Mouse (Mus musculus): ENCODE results near the gene Zfp64. TPM values are rescaled to one million over a fixed set of nuclear protein-coding genes. Genes with fewer than 3 reads are reported as not detected.
A peak's percentile ranks its signal among the peaks of the same experiment; 100 is the strongest.

Zfp64 gene
- polyA plus RNA-seq, 1 experiment from 2014 or later: 12.0 TPM

GRCm38 (mm10) chr2:168884641-168885040 is 70.7 kb downstream of the Zfp64 start:
- ATAC-seq (ENCODE audit: low read depth) (no peak), DNase-seq (no peak)
- Histone ChIP-seq H3K27me3 (no peaks in the 10 kb centered on the region), H3K9ac (no peak overlapping the region), H3K36me3 (no peaks in the 10 kb centered on the region), H3K4me1 (replicated peaks) (no peaks in the 10 kb centered on the region), H3K27ac (no peak overlapping the region), H3K4me3 (replicated peaks) (no peak overlapping the region), H3K9me3 (replicated peaks) (no peaks in the 10 kb centered on the region), H3K4me2 (no peak overlapping the region)
- WGBS (ENCODE audit: insufficient replicate concordance): 49% methylated on average over 8 of the region's 8 CpGs

GRCm38 (mm10) chr2:168882997-168883396 is 72.4 kb downstream of the Zfp64 start:
- 32% methylated on average over 1 of the region's 1 CpGs for whole genome bisulfite sequencing (ENCODE audit: insufficient replicate concordance)
- no peak overlapping the region for H3K9ac ChIP-seq
- no peak overlapping the region for H3K4me3 ChIP-seq (replicated peaks)
- H3K4me1 ChIP-seq (replicated peaks): no peaks in the 10 kb centered on the region
- H3K27ac ChIP-seq: no peak overlapping the region
- ATAC-seq (ENCODE audit: low read depth) (no peak), DNase-seq (no peak)
- no peaks in the 10 kb centered on the region for H3K27me3 ChIP-seq
- no peaks in the 10 kb centered on the region for H3K9me3 ChIP-seq (replicated peaks)
- H3K36me3 ChIP-seq: no peaks in the 10 kb centered on the region
- no peak overlapping the region for H3K4me2 ChIP-seq

- WGBS (ENCODE audit: insufficient replicate concordance): 40% methylated on average over 5 of the region's 5 CpGs
- ATAC-seq (ENCODE audit: low read depth): no peak
- H3K4me2 ChIP-seq: no peak overlapping the region
Measured at GRCm38 (mm10) chr2:168881927-168882326, 73.5 kb downstream of the Zfp64 start.

GRCm38 (mm10) chr2:168879573-168879972 is 75.8 kb downstream of the Zfp64 start:
- Histone ChIP-seq H3K27ac (no peak overlapping the region), H3K27me3 (no peaks in the 10 kb centered on the region), H3K4me1 (replicated peaks) (no peaks in the 10 kb centered on the region), H3K4me3 (replicated peaks) (no peak overlapping the region), H3K36me3 (no peaks in the 10 kb centered on the region), H3K9ac (no peak overlapping the region), H3K9me3 (replicated peaks) (no peaks in the 10 kb centered on the region), H3K4me2 (no peak overlapping the region)
- ATAC-seq (ENCODE audit: low read depth) (no peak), DNase-seq (no peak)
- 71% methylated on average over 10 of the region's 10 CpGs for whole genome bisulfite sequencing (ENCODE audit: insufficient replicate concordance)

More at GRCm38 (mm10) chr2:168881927-168882326, 73.5 kb downstream of the Zfp64 start:
- no peak overlapping the region for H3K4me3 ChIP-seq (replicated peaks)
- H3K27ac ChIP-seq: no peak overlapping the region
- H3K4me1 ChIP-seq (replicated peaks): no peaks in the 10 kb centered on the region
- no peaks in the 10 kb centered on the region for H3K36me3 ChIP-seq
- no peaks in the 10 kb centered on the region for H3K27me3 ChIP-seq
- H3K9me3 ChIP-seq (replicated peaks): no peaks in the 10 kb centered on the region
- no peak for DNase-seq
- H3K9ac ChIP-seq: no peak overlapping the region

GRCm38 (mm10) chr2:168878708-168879107 is 76.7 kb downstream of the Zfp64 start:
- Histone ChIP-seq H3K4me1 (replicated peaks) (no peaks in the 10 kb centered on the region), H3K9me3 (replicated peaks) (no peaks in the 10 kb centered on the region), H3K9ac (no peak overlapping the region), H3K36me3 (no peaks in the 10 kb centered on the region), H3K4me3 (replicated peaks) (no peak overlapping the region), H3K4me2 (no peak overlapping the region), H3K27me3 (no peaks in the 10 kb centered on the region), H3K27ac (no peak overlapping the region)
- no peak for DNase-seq
- ATAC-seq (ENCODE audit: low read depth): peak; percentile 66
- whole genome bisulfite sequencing (ENCODE audit: insufficient replicate concordance): 68% methylated on average over 8 of the region's 8 CpGs

- Histone ChIP-seq H3K9me3 (replicated peaks) (no peaks in the 10 kb centered on the region), H3K27me3 (no peaks in the 10 kb centered on the region), H3K4me1 (replicated peaks) (no peaks in the 10 kb centered on the region), H3K9ac (no peak overlapping the region), H3K4me3 (replicated peaks) (no peak overlapping the region), H3K27ac (no peak overlapping the region), H3K4me2 (no peak overlapping the region), H3K36me3 (no peaks in the 10 kb centered on the region)
- ATAC-seq (ENCODE audit: low read depth) (no peak), DNase-seq (no peak)
- 58% methylated on average over 4 of the region's 4 CpGs for WGBS (ENCODE audit: insufficient replicate concordance)
Measured at GRCm38 (mm10) chr2:168878158-168878557, 77.2 kb downstream of the Zfp64 start.

GRCm38 (mm10) chr2:168876631-168877030 is 78.8 kb downstream of the Zfp64 start:
- Histone ChIP-seq H3K36me3 (no peaks in the 10 kb centered on the region), H3K9ac (no peak overlapping the region), H3K4me1 (replicated peaks) (0 out of 2 replicates have a peak, but pooled peaks cover 5% of the 10 kb centered on the region), H3K9me3 (replicated peaks) (no peaks in the 10 kb centered on the region), H3K27ac (no peak overlapping the region), H3K4me2 (no peak overlapping the region), H3K4me3 (replicated peaks) (no peak overlapping the region), H3K27me3 (no peaks in the 10 kb centered on the region)
- ATAC-seq (ENCODE audit: low read depth): no peak
- WGBS (ENCODE audit: insufficient replicate concordance): 81% methylated on average over 10 of the region's 10 CpGs
- no peak for DNase-seq

GRCm38 (mm10) chr2:168874498-168874897 is 80.9 kb downstream of the Zfp64 start:
- Histone ChIP-seq H3K4me1 (replicated peaks) (0 out of 2 replicates have a peak, but pooled peaks cover 5% of the 10 kb centered on the region), H3K27me3 (no peaks in the 10 kb centered on the region), H3K4me3 (replicated peaks) (no peak overlapping the region), H3K4me2 (no peak overlapping the region), H3K27ac (no peak overlapping the region), H3K36me3 (no peaks in the 10 kb centered on the region), H3K9me3 (replicated peaks) (no peaks in the 10 kb centered on the region), H3K9ac (no peak overlapping the region)
- no peak for DNase-seq
- no peak for ATAC-seq (ENCODE audit: low read depth)
- WGBS (ENCODE audit: insufficient replicate concordance): 73% methylated on average over 6 of the region's 6 CpGs

GRCm38 (mm10) chr2:168871767-168872511 is 83.4 kb downstream of the Zfp64 start:
- Histone ChIP-seq H3K27me3 (no peaks in the 10 kb centered on the region), H3K36me3 (no peaks in the 10 kb centered on the region), H3K9me3 (replicated peaks) (no peaks in the 10 kb centered on the region), H3K4me2 (peak overlapping the region; percentile 17; the same call in 1 of the 2 replicates), H3K27ac (no peak overlapping the region), H3K4me1 (replicated peaks) (0 out of 2 replicates have a peak, but pooled peaks cover 5% of the 10 kb centered on the region), H3K9ac (no peak overlapping the region), H3K4me3 (replicated peaks) (no peak overlapping the region)
- DNase-seq: no peak
- WGBS (ENCODE audit: insufficient replicate concordance): 57% methylated on average over 22 of the region's 22 CpGs
- ATAC-seq (ENCODE audit: low read depth): no peak

GRCm38 (mm10) chr2:168870480-168870879 is 84.9 kb downstream of the Zfp64 start:
- 0 out of 2 replicates have a peak, but pooled peaks cover 5% of the 10 kb centered on the region for H3K4me1 ChIP-seq (replicated peaks)
- 55% methylated on average over 4 of the region's 4 CpGs for WGBS (ENCODE audit: insufficient replicate concordance)
- DNase-seq: no peak
- ATAC-seq (ENCODE audit: low read depth): no peak
- no peaks in the 10 kb centered on the region for H3K36me3 ChIP-seq
- no peaks in the 10 kb centered on the region for H3K27me3 ChIP-seq
- H3K4me2 ChIP-seq: no peak overlapping the region
- no peaks in the 10 kb centered on the region for H3K9me3 ChIP-seq (replicated peaks)
- no peak overlapping the region for H3K4me3 ChIP-seq (replicated peaks)
- H3K27ac ChIP-seq: no peak overlapping the region
- H3K9ac ChIP-seq: no peak overlapping the region

GRCm38 (mm10) chr2:168866942-168867341 is 88.4 kb downstream of the Zfp64 start:
- Histone ChIP-seq H3K27ac (no peak overlapping the region), H3K9ac (no peak overlapping the region), H3K36me3 (no peaks in the 10 kb centered on the region), H3K4me1 (replicated peaks) (no peaks in the 10 kb centered on the region), H3K27me3 (no peaks in the 10 kb centered on the region), H3K4me2 (no peak overlapping the region), H3K4me3 (replicated peaks) (no peak overlapping the region), H3K9me3 (replicated peaks) (no peaks in the 10 kb centered on the region)
- DNase-seq (no peak), ATAC-seq (ENCODE audit: low read depth) (no peak)
- 69% methylated on average over 8 of the region's 8 CpGs for WGBS (ENCODE audit: insufficient replicate concordance)

GRCm38 (mm10) chr2:168866436-168866835 is 89.0 kb downstream of the Zfp64 start:
- Histone ChIP-seq H3K4me2 (no peak overlapping the region), H3K36me3 (no peaks in the 10 kb centered on the region), H3K4me3 (replicated peaks) (no peak overlapping the region), H3K4me1 (replicated peaks) (no peaks in the 10 kb centered on the region), H3K9ac (no peak overlapping the region), H3K27me3 (no peaks in the 10 kb centered on the region), H3K9me3 (replicated peaks) (no peaks in the 10 kb centered on the region), H3K27ac (no peak overlapping the region)
- DNase-seq (no peak), ATAC-seq (ENCODE audit: low read depth) (peak; percentile 53; the same call in 1 of the 2 replicates)
- 54% methylated on average over 10 of the region's 10 CpGs for WGBS (ENCODE audit: insufficient replicate concordance)
